Mouse (Mus musculus): ENCODE measurements around the gene Dixdc1. TPM values are rescaled to one million over a fixed set of nuclear protein-coding genes. Genes with fewer than 3 reads are reported as not detected.
A peak's percentile ranks its signal among the peaks of the same experiment; 100 is the strongest.

The Dixdc1 gene
- total and polyA plus RNA-seq, 3 experiments = 0.07 TPM; not detected in 2

GRCm38 (mm10) chr9:50658391-50658790 lies 80.9 kb downstream of the Dixdc1 start (continued):
- TF ChIP-seq KAT2A (conservative IDR thresholded peaks at IDR 0.05; ENCODE audit: low read depth, low read length) (no peak), POLR2AphosphoS5 (IDR thresholded peaks at IDR 0.05; ENCODE audit: borderline replicate concordance, low read depth, low read length) (no peak), MEF2A (IDR thresholded peaks at IDR 0.05; ENCODE audit: extremely low read depth, insufficient replicate concordance, low read depth, low read length, poor library complexity, severe bottlenecking) (no peak), CHD1 (IDR thresholded peaks at IDR 0.05; ENCODE audit: low read depth, low read length) (no peak), ELF1 (IDR thresholded peaks at IDR 0.05; ENCODE audit: low read depth, low read length) (no peak), RCOR1 (IDR thresholded peaks at IDR 0.05; ENCODE audit: low read depth, low read length) (no peak), JUND (IDR thresholded peaks at IDR 0.05; ENCODE audit: low read depth, low read length) (no peak), MYB (IDR thresholded peaks at IDR 0.05; ENCODE audit: low read depth, low read length) (no peak), TAL1 (IDR thresholded peaks at IDR 0.05; ENCODE audit: low read length) (no peak), POLR2A (IDR thresholded peaks at IDR 0.05; ENCODE audit: control insufficient read depth in 1 of 2, insufficient read depth in 1 of 2, low read depth in 1 of 2, low read length in 2 of 2, poor library complexity in 1 of 2) (no peak), CTCF (IDR thresholded peaks at IDR 0.05 in 2 of 3, conservative IDR thresholded peaks at IDR 0.05 in 1 of 3; ENCODE audit: control insufficient read depth in 1 of 3, insufficient read depth in 1 of 3, low read depth in 2 of 3, low read length in 3 of 3, poor library complexity in 1 of 3, severe bottlenecking in 1 of 3) (no peak), HCFC1 (IDR thresholded peaks at IDR 0.05; ENCODE audit: low read depth, low read length) (peak; percentile 45; the same call in 1 of the 2 replicates), MYC (IDR thresholded peaks at IDR 0.05; ENCODE audit: low read depth, low read length) (no peak), EP300 (IDR thresholded peaks at IDR 0.05; ENCODE audit: low read depth in 1 of 2, low read length in 2 of 2) (peak in 1 of 2 experiments; percentile 33; a peak in 1 of 4 replicates), TCF12 (IDR thresholded peaks at IDR 0.05; ENCODE audit: low read depth, low read length) (0 out of 2 replicates have a peak, but pooled peaks have one; percentile 12)

- Histone ChIP-seq H3K9ac (ENCODE audit: control insufficient read depth, low read depth, low read length, poor library complexity, severe bottlenecking) (no peak overlapping the region), H3K4me3 (ENCODE audit: control insufficient read depth in 1 of 2, insufficient read depth in 1 of 2, low read depth in 2 of 2, low read length in 2 of 2) (no peak overlapping the region), H3K36me3 (ENCODE audit: control insufficient read depth in 1 of 2, insufficient read depth in 2 of 2, low read length in 2 of 2) (peaks cover 0 to 28% of the 10 kb centered on the region in 2 experiments; a peak in 3 of 4 replicates), H3K27ac (ENCODE audit: control insufficient read depth, low read depth, low read length) (no peak overlapping the region), H3K4me1 (ENCODE audit: control insufficient read depth in 1 of 2, insufficient read depth in 2 of 2, low read length in 2 of 2) (no peaks in the 10 kb centered on the region), H3K79me2 (ENCODE audit: control insufficient read depth, insufficient read depth, low read length, poor library complexity) (no peaks in the 10 kb centered on the region), H3K9me3 (replicated peaks; ENCODE audit: insufficient read depth, low read length) (no peaks in the 10 kb centered on the region), H3K27me3 (ENCODE audit: control insufficient read depth in 1 of 2, insufficient read depth in 2 of 2, low read length in 2 of 2) (no peaks in the 10 kb centered on the region)
- DNase-seq (ENCODE audit: low read depth, low spot score) = peak; percentile 13
- TF ChIP-seq KAT2A (conservative IDR thresholded peaks at IDR 0.05; ENCODE audit: low read depth, low read length) (no peak), MYB (IDR thresholded peaks at IDR 0.05; ENCODE audit: low read depth, low read length) (no peak), EP300 (IDR thresholded peaks at IDR 0.05; ENCODE audit: low read depth in 1 of 2, low read length in 2 of 2) (no peak), RCOR1 (IDR thresholded peaks at IDR 0.05; ENCODE audit: low read depth, low read length) (no peak), CTCF (IDR thresholded peaks at IDR 0.05 in 2 of 3, conservative IDR thresholded peaks at IDR 0.05 in 1 of 3; ENCODE audit: control insufficient read depth in 1 of 3, insufficient read depth in 1 of 3, low read depth in 2 of 3, low read length in 3 of 3, poor library complexity in 1 of 3, severe bottlenecking in 1 of 3) (no peak), RAD21 (IDR thresholded peaks at IDR 0.05; ENCODE audit: low read depth, low read length) (no peak), SMC3 (IDR thresholded peaks at IDR 0.05; ENCODE audit: low read depth, low read length) (no peak), ELF1 (IDR thresholded peaks at IDR 0.05; ENCODE audit: low read depth, low read length) (no peak), MAZ (IDR thresholded peaks at IDR 0.05; ENCODE audit: low read depth, low read length) (no peak)
These were observed 88.8 kb downstream of the Dixdc1 start for GRCm38 (mm10) chr9:50650503-50650902.
